Mouse (Mus musculus) forebrain, postnatal 0 days (tissue): ENCODE data around the gene Pafah1b3. TPM values are rescaled to one million over a fixed set of nuclear protein-coding genes. Genes with fewer than 3 reads are reported as not detected.

Experiments used
- ATAC-seq: fragments of 200-750 bp; cut with Nextera tagmentation; 2 replicates; pipeline ENCODE4 v1.8.0; 2017; ENCODE audit warnings: mild to moderate bottlenecking, moderate library complexity
- DNase-seq: peaks from one replicate; pipeline ENCODE4 v3.0.0-alpha.2; 2015
- H3K27ac ChIP-seq: fragments of 300-500 bp; sonication (generic); 2 replicates; pipeline ENCODE4 v1.5.1; 2014; ENCODE audit warnings: low read depth, mild to moderate bottlenecking, antibody characterized with exemption, low read length, moderate library complexity, mixed read lengths
- H3K27me3 ChIP-seq: fragments of 300-500 bp; sonication (generic); 2 replicates; pipeline ENCODE4 v1.6.1; 2014; ENCODE audit warnings: mild to moderate bottlenecking, low read length, mixed read lengths; ENCODE audit not compliant: insufficient read depth
- H3K36me3 ChIP-seq: fragments of 300-500 bp; sonication (generic); 2 replicates; pipeline ENCODE4 v1.6.1; 2014; ENCODE audit warnings: mild to moderate bottlenecking, moderate library complexity; ENCODE audit not compliant: insufficient read depth
- H3K4me1 ChIP-seq: fragments of 300-500 bp; sonication (generic); 2 replicates; pipeline ENCODE4 v1.6.1; 2014; ENCODE audit warnings: antibody characterized with exemption; ENCODE audit not compliant: insufficient read depth
- H3K4me2 ChIP-seq: fragments of 300-500 bp; sonication (generic); 2 replicates; pipeline ENCODE4 v1.6.1; 2014; ENCODE audit warnings: low read depth, mild to moderate bottlenecking, moderate library complexity
- H3K4me3 ChIP-seq: fragments of 300-500 bp; sonication (generic); 2 replicates; pipeline ENCODE4 v1.5.1; 2014; ENCODE audit warnings: low read depth, low read length, mixed read lengths
- H3K9ac ChIP-seq: fragments of 300-500 bp; sonication (generic); 2 replicates; pipeline ENCODE4 v1.6.1; 2014; ENCODE audit warnings: mild to moderate bottlenecking
- H3K9me3 ChIP-seq: fragments of 300-500 bp; sonication (generic); 2 replicates; pipeline ENCODE4 v1.6.1; 2016; ENCODE audit warnings: low read length
- CTCF ChIP-seq: sonication (generic); IDR thresholded peaks from 2 replicates; pipeline ENCODE4 v1.5.1; 2016; ENCODE audit warnings: antibody characterized with exemption, control low read depth, low read depth
- WGBS: fragments of 180-500 bp; shearing (Covaris S2); extraction: QIAGEN DNeasy Blood & Tissue Kit; methylation state at CpG from one replicate; pipeline ENCODE4 v1.1.7; 2014; 5-methylcytosine and 5-hydroxymethylcytosine counted together
- polyA plus RNA-seq: library from polyadenylated mRNA; unstranded; fragments of >200 nt; fragmentation: Nextera tagmentation; extraction: Ambion mirVana; gene quantifications from 2 replicates; pipeline ENCODE4 v1.2.1, GENCODE M21; 2015
- total RNA-seq: library from RNA; depleted of rRNA; stranded (reverse); fragments of >200 nt; gene quantifications from 2 replicates; pipeline ENCODE4 v1.2.3, GENCODE M21; 2014

The Pafah1b3 gene
- total and polyA plus RNA-seq, 2 experiments from 2014 or later: 407 to 517 TPM

DNA sequence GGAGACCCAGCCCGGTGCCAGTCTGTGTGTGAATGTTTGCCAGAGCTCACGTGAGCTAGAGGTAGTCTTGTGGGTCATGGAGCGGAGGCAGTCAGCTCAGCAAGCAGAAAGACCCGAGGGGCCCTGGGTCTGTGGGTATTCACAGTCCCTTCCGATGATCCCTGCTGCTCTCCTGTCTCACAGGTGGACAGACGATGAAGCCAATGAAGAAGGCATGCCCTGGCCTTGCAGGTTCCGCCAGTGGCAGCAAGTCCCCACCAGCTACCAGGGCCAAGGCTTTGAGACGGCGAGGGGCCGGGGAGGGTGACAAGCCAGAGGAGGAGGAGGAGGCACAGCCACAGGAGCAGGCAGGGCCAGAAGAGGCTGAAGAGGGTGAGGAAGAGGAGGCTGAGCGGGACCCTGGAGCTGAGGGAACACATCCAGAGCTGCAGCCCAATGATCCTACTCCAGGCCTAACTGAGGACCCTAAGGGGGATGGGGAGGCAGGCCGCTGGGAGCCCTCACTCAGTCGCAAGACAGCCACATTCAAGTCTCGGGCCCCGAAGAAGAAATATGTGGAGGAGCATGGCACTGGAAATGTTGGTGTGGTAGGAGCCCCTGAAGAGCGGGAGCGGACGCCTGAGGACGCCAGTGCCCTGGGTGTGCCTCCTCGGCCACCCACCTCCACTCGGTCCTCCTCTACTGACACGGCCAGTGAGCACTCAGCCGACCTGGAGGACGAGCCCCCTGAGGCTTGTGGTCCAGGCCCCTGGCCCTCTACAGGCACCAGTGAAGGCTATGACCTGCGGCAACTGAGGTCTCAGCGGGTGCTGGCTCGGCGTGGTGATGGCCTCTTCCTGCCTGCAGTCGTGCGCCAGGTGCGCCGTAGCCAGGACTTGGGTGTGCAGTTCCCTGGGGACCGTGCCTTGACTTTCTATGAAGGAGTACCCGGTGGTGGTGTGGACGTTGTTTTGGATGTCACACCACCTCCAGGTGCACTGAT lies 26.8 kb downstream of the Pafah1b3 start:
- Histone ChIP-seq H3K27me3 (no peaks in the 10 kb centered on the region), H3K36me3 (peaks cover 34% of the 10 kb centered on the region), H3K4me2 (no peak overlapping the region), H3K9me3 (no peaks in the 10 kb centered on the region), H3K4me1 (peaks cover 14% of the 10 kb centered on the region), H3K4me3 (no peak overlapping the region), H3K9ac (no peak overlapping the region), H3K27ac (no peak overlapping the region)
- ATAC-seq (no peak), DNase-seq (no peak)
- WGBS: 91% methylated on average over 35 of the region's 35 CpGs
- TF ChIP-seq CTCF: no peak

DNA sequence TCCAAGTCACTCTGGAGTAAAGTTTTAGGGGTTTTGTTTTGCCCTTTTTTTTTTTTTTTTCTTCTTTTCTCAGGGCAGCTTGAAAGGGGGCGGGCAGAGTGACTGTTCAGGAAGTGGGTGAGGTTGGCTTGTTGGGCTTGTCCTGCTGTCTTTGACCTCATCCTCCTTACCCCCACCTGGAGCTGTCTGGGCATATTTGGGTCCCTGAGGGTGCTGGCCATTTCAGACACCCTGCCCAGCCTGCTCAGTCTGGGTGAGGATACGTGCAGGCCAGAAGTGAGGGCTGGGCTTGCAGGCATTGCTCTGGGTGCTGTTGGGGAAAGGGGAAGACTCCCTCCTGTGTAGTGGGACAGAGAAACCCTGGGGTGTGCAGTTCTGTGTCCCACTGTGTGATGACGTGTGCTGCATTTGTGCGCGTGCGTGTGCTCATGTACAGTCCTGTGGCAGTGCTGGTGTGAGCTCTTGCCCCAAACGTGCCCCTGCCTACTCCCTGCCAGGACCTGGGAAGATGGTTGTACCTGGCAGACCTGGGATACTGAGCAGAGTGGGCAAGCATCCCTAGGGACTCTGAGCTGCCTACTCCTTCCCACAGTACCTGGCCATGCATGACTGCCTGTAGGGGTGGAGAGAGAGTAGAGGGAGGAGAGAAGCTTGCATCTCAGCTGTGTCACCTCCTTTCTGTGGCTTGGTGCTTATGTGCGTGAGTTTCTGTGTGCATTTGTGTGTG lies 28.1 kb downstream of the Pafah1b3 start:
- WGBS: 87% methylated on average over 8 of the region's 8 CpGs
- no peak for DNase-seq
- no peak for ATAC-seq

DNA sequence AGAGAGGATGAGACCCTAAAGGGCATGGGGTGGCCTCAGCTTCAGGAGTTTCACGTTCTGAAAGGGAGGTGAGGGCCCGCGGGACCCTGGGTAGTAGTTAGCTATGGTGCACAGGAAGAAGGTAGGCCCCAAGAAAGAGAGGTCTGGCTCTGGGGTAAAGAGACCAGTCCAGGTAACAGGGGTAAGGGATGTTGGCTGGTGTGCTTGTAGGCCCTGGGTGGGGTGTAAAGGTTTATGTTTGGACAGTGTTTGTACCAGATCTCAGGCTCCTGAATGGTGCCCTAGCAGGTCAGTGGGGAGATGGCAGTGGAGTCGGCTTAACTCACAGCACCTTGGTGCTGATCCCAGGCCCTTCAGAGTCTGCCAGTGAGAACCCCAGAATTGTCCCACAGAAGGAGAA lies 28.8 kb downstream of the Pafah1b3 start:
- DNase-seq: no peak
- peak overlapping the region; percentile 98 for H3K4me3 ChIP-seq
- 52% methylated on average over 4 of the region's 4 CpGs for WGBS
- ATAC-seq: no peak
- H3K27me3 ChIP-seq: no peaks in the 10 kb centered on the region
- H3K9me3 ChIP-seq: no peaks in the 10 kb centered on the region
- H3K4me2 ChIP-seq: peak overlapping the region; percentile 83
- H3K36me3 ChIP-seq: peaks cover 34% of the 10 kb centered on the region
- H3K27ac ChIP-seq: no peak overlapping the region; the same call in 1 of the 2 replicates
- no peak for TF ChIP-seq CTCF
- peak overlapping the region; percentile 87 for H3K9ac ChIP-seq
- peaks cover 14% of the 10 kb centered on the region for H3K4me1 ChIP-seq

More for the DNA sequence above, 28.1 kb downstream of the Pafah1b3 start:
- Histone ChIP-seq H3K4me1 (peaks cover 14% of the 10 kb centered on the region), H3K27ac (no peak overlapping the region; the same call in 1 of the 2 replicates), H3K27me3 (no peaks in the 10 kb centered on the region), H3K9me3 (no peaks in the 10 kb centered on the region), H3K9ac (no peak overlapping the region), H3K4me3 (no peak overlapping the region; the same call in 1 of the 2 replicates), H3K36me3 (peaks cover 34% of the 10 kb centered on the region), H3K4me2 (peak overlapping the region; percentile 83)
- no peak for TF ChIP-seq CTCF

DNA sequence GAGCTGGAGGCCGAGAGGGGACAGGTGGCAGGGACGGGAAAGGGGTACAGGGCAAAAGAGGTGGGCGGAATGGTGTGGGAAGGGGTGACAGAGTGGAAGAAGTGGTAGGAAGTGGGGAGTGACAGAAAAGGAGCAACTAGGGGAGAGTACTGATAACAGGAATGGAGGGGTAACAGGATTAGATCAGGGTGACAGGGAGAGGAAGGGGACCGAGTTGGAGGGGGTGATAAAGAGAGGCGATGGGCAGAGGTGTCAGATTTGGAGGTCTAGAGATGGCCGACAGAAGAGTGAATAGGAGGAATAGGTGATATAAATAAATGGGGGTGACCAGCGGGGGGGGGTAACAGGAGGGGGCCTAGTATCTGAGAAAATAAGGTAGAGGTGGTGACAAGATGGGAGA lies 29.2 kb downstream of the Pafah1b3 start:
- DNase-seq: no peak

DNA sequence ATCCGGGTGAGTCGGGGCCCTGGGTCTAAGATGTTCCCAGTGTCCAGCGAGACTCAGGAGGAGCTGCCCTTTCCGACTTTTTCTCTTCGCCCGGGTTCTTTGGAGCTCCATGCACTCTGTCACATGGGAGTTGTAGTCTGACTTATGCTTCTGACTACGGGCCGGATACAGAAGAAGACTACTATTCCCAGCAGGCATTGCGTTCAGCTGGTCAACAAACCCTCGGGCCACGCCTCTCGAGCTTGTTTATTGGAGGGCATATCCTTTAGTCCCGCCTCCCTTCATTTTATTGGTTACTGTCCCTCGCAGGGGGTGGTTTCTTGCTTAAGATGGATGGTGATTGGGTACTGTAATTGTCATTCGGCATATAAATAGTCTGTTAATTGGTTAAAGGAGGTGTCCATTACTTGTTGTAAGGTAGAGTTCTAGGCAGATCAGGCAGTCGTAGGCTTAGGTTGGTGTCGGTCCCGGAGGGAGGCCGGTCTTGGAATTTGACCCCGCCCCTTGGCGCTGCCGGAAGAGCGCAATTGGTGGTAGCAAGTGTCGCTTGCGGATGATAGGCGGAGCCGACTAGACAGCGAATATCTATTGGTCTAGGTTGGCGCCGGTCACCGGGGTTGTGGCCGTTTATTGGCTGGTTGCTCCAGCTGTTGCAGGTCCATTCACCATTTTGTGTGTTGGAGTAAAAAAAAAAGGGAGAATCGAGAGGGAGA lies 29.9 kb downstream of the Pafah1b3 start:
- Histone ChIP-seq H3K36me3 (peaks cover 23% of the 10 kb centered on the region), H3K9me3 (no peaks in the 10 kb centered on the region), H3K27me3 (no peaks in the 10 kb centered on the region), H3K4me1 (peaks cover 14% of the 10 kb centered on the region), H3K4me3 (peak overlapping the region; percentile 98), H3K27ac (peak overlapping the region; percentile 91), H3K9ac (peak overlapping the region; percentile 87), H3K4me2 (peak overlapping the region; percentile 83)
- ATAC-seq (peak; percentile 94), DNase-seq (peak; percentile 100)
- TF ChIP-seq CTCF: no peak
- WGBS: under 1% methylated on average over 33 of the region's 33 CpGs

More for the DNA sequence above, 29.2 kb downstream of the Pafah1b3 start:
- H3K27me3 ChIP-seq: no peaks in the 10 kb centered on the region
- H3K27ac ChIP-seq: peak overlapping the region; percentile 88
- H3K9ac ChIP-seq: peak overlapping the region; percentile 87
- WGBS: 3% methylated on average over 7 of the region's 7 CpGs
- H3K9me3 ChIP-seq: no peaks in the 10 kb centered on the region
- no peak for ATAC-seq
- H3K4me1 ChIP-seq: peaks cover 14% of the 10 kb centered on the region
- TF ChIP-seq CTCF: no peak
- peaks cover 29% of the 10 kb centered on the region for H3K36me3 ChIP-seq
- peak overlapping the region; percentile 83 for H3K4me2 ChIP-seq
- peak overlapping the region; percentile 98 for H3K4me3 ChIP-seq

DNA sequence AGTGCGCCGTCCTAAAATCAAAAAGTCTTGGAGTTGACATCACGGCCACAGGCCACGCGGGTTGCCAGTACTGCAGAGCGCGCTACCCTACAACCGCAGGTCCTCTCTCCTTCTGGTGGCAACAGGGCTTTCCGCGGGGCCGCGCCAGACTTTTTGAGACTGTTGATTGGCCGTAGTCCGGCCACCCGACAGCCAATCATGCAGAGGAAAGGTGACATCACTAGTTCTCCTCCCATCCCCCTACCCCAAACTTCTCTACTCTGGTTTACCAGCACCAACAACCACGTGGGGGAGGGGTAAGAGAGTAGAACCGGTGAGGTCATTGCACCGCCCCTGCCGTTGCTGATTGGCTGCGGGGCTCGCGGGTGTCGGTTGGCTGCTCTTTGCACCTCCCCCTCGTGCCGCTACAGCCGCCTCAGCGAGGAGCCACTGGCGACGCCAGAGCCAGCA lies 30.5 kb downstream of the Pafah1b3 start, which contains the start of gene Cic:
Gene Cic (plus strand): TSS at position 404 of the 450 bp plus-strand sequence.
- Histone ChIP-seq H3K9me3 (no peaks in the 10 kb centered on the region), H3K9ac (peak within 1 kb of the TSS; percentile 87), H3K4me3 (peak within 1 kb of the TSS; percentile 98), H3K4me1 (peaks cover 14% of the 10 kb centered on the region), H3K27me3 (no peaks in the 10 kb centered on the region), H3K27ac (peak within 1 kb of the TSS; percentile 91), H3K4me2 (peak within 1 kb of the TSS; percentile 83), H3K36me3 (peaks cover 17% of the 10 kb centered on the region)
- no peak; the same call in 1 of the 2 replicates for TF ChIP-seq CTCF
- DNase-seq (peak; percentile 99), ATAC-seq (peak; percentile 84)
- WGBS: under 1% methylated on average over 29 of the region's 29 CpGs
